Mouse (Mus musculus): ENCODE measurements at regions not wholly inside any gene's neighbourhood (a gene's known extent, or its start where the extent isn't known, plus 50 kb on each side); places are given as distances from the start of the nearest gene placed in this dataset.
A peak's percentile ranks its signal among the peaks of the same experiment; 100 is the strongest.

DNA sequence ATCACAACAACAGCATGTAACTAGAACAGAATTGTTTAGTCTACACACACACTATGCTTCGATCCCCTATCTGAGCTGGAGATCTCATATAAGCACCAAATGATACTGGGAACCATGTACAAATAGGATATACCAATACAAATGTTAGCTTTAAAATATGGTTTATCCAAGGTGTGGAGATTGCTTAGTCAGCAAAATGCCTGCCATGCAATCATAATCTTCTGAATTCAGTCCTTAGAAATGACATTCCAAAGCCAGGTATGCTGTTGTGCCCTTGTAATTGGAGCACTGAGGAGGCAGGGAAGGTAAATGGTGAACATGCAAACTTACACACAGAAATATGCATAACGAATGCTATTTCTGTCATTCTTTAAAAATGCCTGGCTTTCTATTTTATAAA lies 54.0 kb upstream of the Thsd7b start:
- no peak for DNase-seq

- DNase-seq = no peak
Observed at GRCm38 (mm10) chr1:129208806-129209205, 64.3 kb upstream of the Thsd7b start.

- no peak for DNase-seq
Observed at GRCm38 (mm10) chr1:129208406-129208805, 64.7 kb upstream of the Thsd7b start.

- DNase-seq = no peak
Observed at GRCm38 (mm10) chr1:129207674-129208073, 65.4 kb upstream of the Thsd7b start.

DNA sequence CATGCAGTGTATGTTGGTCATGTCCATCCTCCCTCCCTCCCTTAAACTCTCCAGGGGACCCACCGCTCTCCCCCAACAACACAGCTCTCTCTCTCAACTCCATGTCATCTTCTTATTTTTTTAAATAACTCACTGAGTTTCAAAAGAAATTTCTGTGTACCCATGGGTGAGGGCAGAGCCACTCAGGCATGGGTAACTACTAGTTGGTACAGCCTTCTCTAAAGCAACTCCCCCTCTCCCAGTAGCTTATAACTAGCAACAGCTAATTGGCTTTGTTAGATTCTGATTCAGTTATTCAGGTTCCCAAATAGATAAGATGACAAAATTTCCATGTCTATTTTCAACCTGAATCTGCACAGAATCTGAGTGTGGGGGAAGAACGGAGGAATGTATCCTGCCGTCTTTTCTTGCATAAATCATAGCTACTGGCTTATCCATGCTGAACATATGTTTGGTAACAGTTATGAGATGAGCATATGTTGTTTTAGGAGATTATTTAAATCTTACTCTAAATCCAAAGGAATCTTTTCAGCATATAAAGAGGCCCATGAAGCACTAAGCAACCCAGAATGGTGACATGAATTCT lies 92.8 kb upstream of the Thsd7b start:
- DNase-seq = no peak

- no peak for DNase-seq
Observed at GRCm38 (mm10) chr1:129169936-129170335, 103.2 kb upstream of the Thsd7b start.

GRCm38 (mm10) chr1:129150643-129151042 lies 122.5 kb upstream of the Thsd7b start:
- peak; percentile 28 for DNase-seq

- DNase-seq = no peak
Observed at GRCm38 (mm10) chr1:129148733-129149388, 124.2 kb upstream of the Thsd7b start.

GRCm38 (mm10) chr1:129146395-129147094 lies 126.6 kb upstream of the Thsd7b start:
- DNase-seq = no peak

- no peak for DNase-seq
Observed at GRCm38 (mm10) chr1:129138783-129139182, 134.3 kb upstream of the Thsd7b start.

GRCm38 (mm10) chr1:129106961-129107557 lies 166.0 kb upstream of the Thsd7b start:
- no peak for DNase-seq

- DNase-seq = peak; percentile 26
Observed at GRCm38 (mm10) chr1:129100997-129101396, 172.1 kb upstream of the Thsd7b start.

- no peak for DNase-seq
Observed at GRCm38 (mm10) chr1:129078274-129078673, 194.8 kb upstream of the Thsd7b start.

DNA sequence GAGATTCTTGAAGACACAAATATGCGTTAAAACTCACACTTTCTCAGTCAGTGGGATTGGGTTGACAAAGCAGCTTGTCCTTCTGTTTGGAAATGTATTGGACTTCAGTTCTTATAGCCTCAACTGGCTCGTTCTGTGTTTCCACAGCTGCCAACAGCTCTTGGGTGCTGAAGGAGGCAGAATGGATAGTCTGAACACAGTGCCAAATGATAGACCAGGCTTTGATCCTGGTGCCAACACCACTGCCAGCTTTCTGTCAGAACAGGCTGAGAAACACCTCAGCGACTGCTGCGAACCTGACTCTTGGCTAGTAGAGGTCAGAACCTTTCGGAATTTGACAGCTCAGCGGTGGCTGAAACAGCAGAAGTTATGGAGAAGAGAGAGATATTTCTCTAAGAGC lies 215.9 kb upstream of the Thsd7b start:
- peak; percentile 84 for DNase-seq

DNA sequence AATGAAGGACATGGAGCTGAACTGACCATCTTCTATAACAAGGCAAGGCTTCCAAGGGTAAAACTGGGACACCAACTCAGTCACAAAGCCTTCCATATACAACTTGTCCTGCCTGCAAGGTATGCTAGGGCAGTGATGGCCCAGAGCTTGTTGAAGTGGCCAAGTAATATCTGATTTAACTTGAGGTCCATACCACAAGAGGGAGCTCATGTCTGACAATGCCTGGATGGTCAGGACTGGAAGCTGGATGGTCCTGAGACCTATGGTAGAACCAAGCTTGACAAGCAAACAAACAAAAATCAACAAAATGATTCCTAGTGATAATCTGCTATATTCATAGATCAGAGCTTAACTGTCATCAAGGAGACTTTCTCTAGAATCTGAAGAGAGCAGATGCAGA lies 217.8 kb upstream of the Thsd7b start:
- no peak for DNase-seq

DNA sequence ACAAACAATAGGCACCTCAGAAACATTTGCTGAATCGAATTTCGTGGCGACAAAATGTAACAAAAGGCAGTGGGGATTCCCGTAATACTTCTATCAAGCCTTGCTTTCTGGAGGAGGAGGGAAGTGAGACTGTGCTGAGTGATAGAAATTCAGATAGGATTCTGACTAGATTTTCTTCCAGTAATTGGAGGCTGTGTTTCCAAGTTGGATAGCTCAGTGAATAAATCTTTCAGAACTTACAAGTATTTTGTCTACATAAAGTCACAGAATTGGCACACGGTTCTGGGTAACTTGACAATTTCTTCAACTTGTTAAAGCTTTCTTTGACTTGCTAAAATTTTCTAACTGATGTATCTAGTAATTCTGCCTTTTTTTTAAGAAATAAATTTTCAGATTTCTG lies 239.4 kb upstream of the Thsd7b start:
- no peak for DNase-seq

DNA sequence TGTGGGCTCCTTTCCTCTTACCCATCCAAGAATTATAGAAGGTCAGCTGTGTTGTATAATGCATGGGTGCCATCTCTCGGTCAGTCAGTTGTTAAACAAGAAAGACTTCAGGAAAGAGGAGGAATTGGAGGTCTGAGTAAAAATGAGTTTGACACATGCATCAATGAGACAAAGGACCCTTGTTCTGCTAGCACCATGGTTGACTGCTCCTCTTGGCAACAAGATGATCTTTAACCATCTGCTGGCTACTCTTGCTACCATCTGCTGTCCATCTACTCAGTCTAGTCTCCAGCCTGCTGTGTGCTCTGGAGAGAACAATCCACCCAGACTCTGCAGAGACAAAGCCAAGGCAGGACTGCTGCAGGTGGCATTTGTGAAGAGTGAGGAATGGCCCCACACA lies 267.2 kb upstream of the Thsd7b start:
- DNase-seq = no peak

GRCm38 (mm10) chr1:129002286-129002685 lies 270.8 kb upstream of the Thsd7b start:
- DNase-seq = no peak

- DNase-seq = no peak
Observed at GRCm38 (mm10) chr1:129001766-129002165, 271.3 kb upstream of the Thsd7b start.

DNA sequence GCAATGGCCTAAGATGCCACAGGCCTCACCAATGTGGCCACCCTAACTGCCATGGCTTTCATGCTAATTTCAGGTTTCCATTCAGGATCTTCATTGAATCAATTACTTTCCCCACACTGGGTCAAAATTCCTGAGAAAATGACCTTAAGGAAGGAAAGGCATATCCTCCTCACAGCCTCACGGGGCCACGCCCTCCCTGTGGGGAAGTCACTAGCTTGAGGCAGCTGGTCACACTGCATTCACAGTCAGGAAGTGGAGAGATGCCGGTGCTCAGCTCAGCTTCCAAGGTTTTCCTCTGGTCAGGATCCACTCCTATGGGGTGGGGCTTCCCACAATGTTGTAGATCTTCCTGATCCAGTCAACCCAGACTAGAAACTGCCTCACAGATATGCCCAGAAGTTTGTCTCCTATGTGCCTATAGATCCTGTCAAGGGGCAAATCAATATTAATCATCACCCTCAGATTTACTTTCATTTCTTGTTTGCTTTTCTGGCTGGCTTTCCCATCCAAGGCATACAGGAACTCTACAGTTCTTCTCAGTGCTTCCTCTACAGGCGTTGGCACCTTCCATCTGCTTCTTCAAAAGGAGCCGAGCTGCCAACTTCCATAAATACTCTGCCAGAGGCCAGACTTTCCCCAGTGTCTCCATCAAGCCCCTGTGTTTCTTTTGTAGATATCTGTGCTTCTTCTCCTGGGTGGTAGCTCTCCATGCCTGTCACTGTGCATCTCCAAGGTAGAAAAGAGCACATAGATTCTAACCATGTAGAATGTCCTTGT lies 273.2 kb upstream of the Thsd7b start:
- no peak for DNase-seq

GRCm38 (mm10) chr1:128994655-128995054 lies 278.4 kb upstream of the Thsd7b start:
- no peak for DNase-seq

GRCm38 (mm10) chr1:128983411-128983810 lies 289.7 kb upstream of the Thsd7b start:
- no peak for DNase-seq

DNA sequence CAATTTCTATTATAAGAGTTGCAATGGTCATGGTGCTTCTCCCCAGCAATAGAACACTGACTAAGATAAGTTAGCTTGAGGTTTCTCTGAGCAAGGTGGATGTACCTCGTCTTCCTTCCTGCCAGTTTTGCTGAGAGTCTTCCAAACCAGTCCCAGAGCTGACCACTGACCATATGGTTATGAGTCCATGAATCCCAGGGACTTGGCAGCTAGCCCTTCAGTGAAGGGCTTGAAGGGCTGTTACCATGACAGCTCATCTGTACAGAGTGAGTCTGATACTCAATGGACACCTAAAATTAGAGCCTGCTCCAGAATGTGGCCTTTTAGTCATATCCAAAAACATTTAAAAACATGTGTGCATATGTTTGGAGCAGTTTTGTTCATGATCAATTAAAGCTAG lies 297.5 kb upstream of the Thsd7b start:
- no peak for DNase-seq

All from heart, postnatal 4 days (tissue).